Mouse (Mus musculus) spleen, adult 2 months (tissue): ENCODE results near the gene Tead3. TPM values are rescaled to one million over a fixed set of nuclear protein-coding genes. Genes with fewer than 3 reads are reported as not detected.
A peak's percentile ranks its signal among the peaks of the same experiment; 100 is the strongest.

ENCODE experiments used
- DNase-seq, 2 experiments: peaks; one replicate each; pipeline versions ENCODE4 v3.0.0 to v3.0.0-alpha.2; 2012 to 2021; ENCODE audit warnings: low spot score in 2 of 2, low read depth in 1 of 2
- H3K27ac ChIP-seq: fragments of 200-500 bp; 2 replicates; pipeline ENCODE4 v1.5.1; 2012; ENCODE audit warnings: low read length, inconsistent platforms; ENCODE audit not compliant: insufficient read depth
- H3K27me3 ChIP-seq: fragments of 200-500 bp; 2 replicates; pipeline ENCODE4 v1.6.1; 2012; ENCODE audit warnings: mild to moderate bottlenecking, moderate library complexity, low read length, inconsistent platforms; ENCODE audit not compliant: control insufficient read depth, insufficient read depth
- H3K36me3 ChIP-seq: fragments of 200-500 bp; 2 replicates; pipeline ENCODE4 v1.6.1; 2012; ENCODE audit warnings: mild to moderate bottlenecking, low read length, inconsistent platforms; ENCODE audit not compliant: control insufficient read depth, insufficient read depth
- H3K4me1 ChIP-seq: fragments of 200-500 bp; 2 replicates; pipeline ENCODE4 v1.6.1; 2011; ENCODE audit warnings: inconsistent platforms; ENCODE audit not compliant: control insufficient read depth, insufficient read depth, insufficient read length
- H3K4me3 ChIP-seq: fragments of 200-500 bp; 2 replicates; pipeline ENCODE4 v1.5.1; 2011; ENCODE audit warnings: mild to moderate bottlenecking, inconsistent platforms; ENCODE audit not compliant: insufficient read depth, insufficient read length; ENCODE audit errors: extremely low read depth
- CTCF ChIP-seq: fragments of 200-500 bp; IDR thresholded peaks from 2 replicates; pipeline ENCODE4 v1.5.1; 2011; ENCODE audit warnings: mild to moderate bottlenecking, inconsistent platforms; ENCODE audit not compliant: insufficient read depth, insufficient read length, insufficient replicate concordance; ENCODE audit errors: extremely low read depth
- POLR2A ChIP-seq: fragments of 200-500 bp; IDR thresholded peaks from 2 replicates; pipeline ENCODE4 v1.6.1; 2011; ENCODE audit warnings: low read depth, low read length, inconsistent platforms
- WGBS: fragments of 180-500 bp; shearing (Covaris S2); methylation state at CpG from one replicate; pipeline ENCODE4 v1.1.7; 2018; 5-methylcytosine and 5-hydroxymethylcytosine counted together
- polyA plus RNA-seq: library from polyadenylated mRNA; depleted of rRNA; stranded (reverse); fragments of >200 nt; gene quantifications from 2 replicates; pipeline ENCODE4 v1.2.3, GENCODE M21; 2012

The Tead3 gene
- polyA plus RNA-seq, 1 experiment: 4.3 TPM

GRCm38 (mm10) chr17:28349264-28349880 lies 1.2 kb downstream of the Tead3 start:
- no peaks in the 10 kb centered on the region for H3K36me3 ChIP-seq
- H3K4me1 ChIP-seq: no peaks in the 10 kb centered on the region
- WGBS: 61% methylated on average over 13 of the region's 13 CpGs
- H3K27ac ChIP-seq: no peak overlapping the region
- H3K27me3 ChIP-seq: peaks cover 17% of the 10 kb centered on the region
- peak overlapping the region; percentile 2; the same call in 1 of the 2 replicates for H3K4me3 ChIP-seq
- DNase-seq: no peak
- TF ChIP-seq CTCF (no peak), POLR2A (no peak)

- Histone ChIP-seq H3K36me3 (no peaks in the 10 kb centered on the region), H3K27ac (no peak overlapping the region), H3K27me3 (peaks cover 17% of the 10 kb centered on the region), H3K4me1 (no peaks in the 10 kb centered on the region), H3K4me3 (no peak overlapping the region)
- WGBS: 81% methylated on average over 6 of the region's 6 CpGs
- TF ChIP-seq CTCF: no peak
- no peak for TF ChIP-seq POLR2A
- DNase-seq: no peak
Observed at GRCm38 (mm10) chr17:28348211-28348610, 2.4 kb downstream of the Tead3 start.

GRCm38 (mm10) chr17:28347327-28347726 lies 3.3 kb downstream of the Tead3 start:
- no peaks in the 10 kb centered on the region for H3K36me3 ChIP-seq
- H3K4me3 ChIP-seq: no peak overlapping the region
- H3K27ac ChIP-seq: no peak overlapping the region
- peaks cover 17% of the 10 kb centered on the region for H3K27me3 ChIP-seq
- no peak for DNase-seq
- 86% methylated on average over 10 of the region's 10 CpGs for WGBS
- no peaks in the 10 kb centered on the region for H3K4me1 ChIP-seq
- TF ChIP-seq CTCF (no peak), POLR2A (no peak)

GRCm38 (mm10) chr17:28345882-28346281 lies 4.7 kb downstream of the Tead3 start:
- H3K36me3 ChIP-seq: no peaks in the 10 kb centered on the region
- H3K4me3 ChIP-seq: no peak overlapping the region
- WGBS: 86% methylated on average over 10 of the region's 10 CpGs
- H3K4me1 ChIP-seq: no peaks in the 10 kb centered on the region
- TF ChIP-seq CTCF (no peak), POLR2A (no peak)
- H3K27ac ChIP-seq: no peak overlapping the region
- no peak for DNase-seq
- peaks cover 11% of the 10 kb centered on the region for H3K27me3 ChIP-seq

- WGBS: 74% methylated on average over 8 of the region's 8 CpGs
- no peak for DNase-seq
- H3K4me3 ChIP-seq: no peak overlapping the region
- no peak for TF ChIP-seq POLR2A
- no peak for TF ChIP-seq CTCF
- no peaks in the 10 kb centered on the region for H3K4me1 ChIP-seq
- no peaks in the 10 kb centered on the region for H3K36me3 ChIP-seq
- no peak overlapping the region; the same call in 1 of the 2 replicates for H3K27ac ChIP-seq
- peaks cover 5% of the 10 kb centered on the region for H3K27me3 ChIP-seq
Observed at GRCm38 (mm10) chr17:28345271-28345721, 5.3 kb downstream of the Tead3 start.

- DNase-seq: no peak
- TF ChIP-seq POLR2A (no peak), CTCF (no peak)
- H3K27ac ChIP-seq: no peak overlapping the region
- WGBS: 87% methylated on average over 3 of the region's 3 CpGs
- H3K4me1 ChIP-seq: no peaks in the 10 kb centered on the region
- H3K4me3 ChIP-seq: no peak overlapping the region
- H3K36me3 ChIP-seq: no peaks in the 10 kb centered on the region
- H3K27me3 ChIP-seq: no peaks in the 10 kb centered on the region
Observed at GRCm38 (mm10) chr17:28344670-28345069, 5.9 kb downstream of the Tead3 start.

- 77% methylated on average over 4 of the region's 4 CpGs for WGBS
- no peak for TF ChIP-seq POLR2A
- TF ChIP-seq CTCF: no peak
- Histone ChIP-seq H3K27ac (0 out of 2 replicates have a peak overlapping the region, but pooled peaks have one; percentile 12), H3K4me3 (no peak overlapping the region), H3K4me1 (no peaks in the 10 kb centered on the region), H3K36me3 (no peaks in the 10 kb centered on the region), H3K27me3 (no peaks in the 10 kb centered on the region)
- DNase-seq: no peak
Observed at GRCm38 (mm10) chr17:28344050-28344607, 6.5 kb downstream of the Tead3 start.
